Mouse (Mus musculus): Measurements from ENCODE around the gene Usp5.

- TF ChIP-seq POLR2A (IDR thresholded peaks at IDR 0.05; ENCODE audit: extremely low read depth, insufficient read depth, low read length) (no peak), CTCF (IDR thresholded peaks at IDR 0.05; ENCODE audit: low read depth, low read length) (no peak)
Measured at GRCm38 (mm10) chr6:124863125-124863657, 33.9 kb upstream of the Usp5 start.
